Mouse (Mus musculus) megakaryocyte-erythroid progenitor cell, adult 5-6 weeks (primary cell): ENCODE results near the gene Ncmap. TPM values are rescaled to one million over a fixed set of nuclear protein-coding genes. Genes with fewer than 3 reads are reported as not detected.
"Not testable (repeated sequence)": the region's sequence is repeated elsewhere in the genome, so short reads cannot be mapped to it uniquely, and the experiment has no call there.

Experiments used
- ATAC-seq: replicated peaks from 2 replicates; pipeline ENCODE4 v1.8.0; 2016; ENCODE audit warnings: mild to moderate bottlenecking, inconsistent platforms; ENCODE audit not compliant: severe bottlenecking, poor library complexity, low FRiP score, low TSS enrichment
- total RNA-seq, 2 experiments: library from RNA; stranded (forward) in 1 of 2; stranded (reverse) in 1 of 2; fragments of 200-1000, 215-1000 nt in 1 of 2; fragments of >200 nt in 1 of 2; fragmentation: Nextera tagmentation in 1 of 2; gene quantifications; 2 replicates each; pipeline ENCODE4 v1.2.3; 2014 to 2017

The Ncmap gene
- total RNA-seq, 2 experiments from 2014 or later = 0.81 TPM; not detected in 1

DNA sequence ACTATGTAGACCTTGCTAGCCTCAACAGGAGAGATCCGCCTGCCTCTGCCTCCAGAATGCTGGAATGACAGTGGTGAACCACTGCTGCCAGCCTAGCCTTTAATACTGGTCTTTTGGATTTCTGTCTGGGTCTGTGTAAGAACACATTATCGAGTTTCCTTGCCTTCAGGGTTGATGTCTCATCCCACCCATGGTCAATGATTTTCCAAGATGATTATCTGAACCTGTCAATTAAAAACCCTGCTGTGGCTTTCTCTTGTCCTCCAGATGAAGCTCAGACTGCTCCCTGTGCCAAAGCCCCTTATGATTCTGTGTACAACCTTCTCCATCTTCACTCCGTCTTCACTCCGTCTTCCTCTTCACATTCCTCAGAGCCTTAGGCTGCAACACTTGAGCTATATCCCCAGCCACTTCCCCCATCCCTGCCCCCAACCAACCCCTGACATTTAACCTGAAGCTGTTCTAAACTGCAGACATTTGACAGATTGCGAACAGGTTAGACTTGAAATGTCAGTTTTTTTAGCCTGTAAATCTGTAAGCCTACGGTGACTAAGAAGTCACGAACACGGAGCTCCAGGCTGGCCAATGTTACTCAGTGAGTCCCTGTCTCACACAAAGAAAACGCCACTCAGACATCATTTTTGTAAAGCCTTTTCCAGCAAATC, 42.0 kb downstream of the Ncmap start:
- no peak for ATAC-seq

DNA sequence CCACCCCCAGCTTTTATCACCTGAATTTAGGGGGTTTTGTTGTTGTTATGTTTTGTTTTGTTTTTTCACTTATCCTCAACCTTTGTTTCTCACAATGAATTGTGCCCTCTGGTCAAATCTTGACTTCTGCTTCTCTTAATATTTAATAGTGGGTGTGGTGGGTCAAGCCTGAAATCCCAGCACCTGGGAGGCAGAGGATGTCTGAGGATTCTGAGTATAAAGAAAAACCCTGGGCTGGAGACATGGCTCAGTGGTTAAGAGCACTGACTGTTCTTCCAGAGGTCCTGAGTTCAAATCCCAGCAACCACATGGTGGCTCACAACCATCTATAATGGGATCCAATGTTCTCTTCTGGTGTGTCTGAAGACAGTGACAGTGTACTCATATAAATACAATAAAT, 43.3 kb downstream of the Ncmap start:
- ATAC-seq = not testable (repeated sequence)

DNA sequence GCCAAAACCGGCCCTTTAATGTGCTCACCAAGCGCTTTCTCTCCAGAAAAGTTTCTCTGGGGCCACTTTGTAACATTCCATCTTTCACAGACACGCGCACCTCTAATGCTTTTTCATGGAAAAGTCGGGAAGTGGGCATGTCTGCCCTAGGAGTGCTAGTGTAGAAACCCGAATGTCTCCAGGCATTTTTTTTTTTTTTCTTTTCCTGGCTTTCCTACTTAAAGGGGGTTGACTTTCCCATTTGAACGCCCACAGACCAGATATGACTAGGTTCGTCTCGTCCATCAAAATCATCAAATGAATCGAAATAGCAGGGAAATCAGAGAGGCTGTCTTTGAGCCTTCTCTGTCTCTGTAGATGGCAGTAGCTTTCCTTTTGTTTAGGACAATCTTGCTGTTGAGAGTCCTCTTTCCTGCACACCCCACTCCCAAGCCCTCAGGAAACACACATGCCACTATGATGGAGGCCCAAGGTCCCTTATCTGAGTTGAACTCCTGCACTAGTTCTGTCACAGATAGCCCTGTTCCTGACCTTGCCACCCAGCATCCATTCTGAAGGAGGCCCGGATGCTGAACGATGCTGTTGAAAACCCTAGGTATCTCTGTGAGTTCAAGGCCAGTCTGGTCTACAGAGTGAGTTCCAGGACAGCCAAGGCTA, 44.1 kb downstream of the Ncmap start:
- peak; percentile 53 for ATAC-seq

DNA sequence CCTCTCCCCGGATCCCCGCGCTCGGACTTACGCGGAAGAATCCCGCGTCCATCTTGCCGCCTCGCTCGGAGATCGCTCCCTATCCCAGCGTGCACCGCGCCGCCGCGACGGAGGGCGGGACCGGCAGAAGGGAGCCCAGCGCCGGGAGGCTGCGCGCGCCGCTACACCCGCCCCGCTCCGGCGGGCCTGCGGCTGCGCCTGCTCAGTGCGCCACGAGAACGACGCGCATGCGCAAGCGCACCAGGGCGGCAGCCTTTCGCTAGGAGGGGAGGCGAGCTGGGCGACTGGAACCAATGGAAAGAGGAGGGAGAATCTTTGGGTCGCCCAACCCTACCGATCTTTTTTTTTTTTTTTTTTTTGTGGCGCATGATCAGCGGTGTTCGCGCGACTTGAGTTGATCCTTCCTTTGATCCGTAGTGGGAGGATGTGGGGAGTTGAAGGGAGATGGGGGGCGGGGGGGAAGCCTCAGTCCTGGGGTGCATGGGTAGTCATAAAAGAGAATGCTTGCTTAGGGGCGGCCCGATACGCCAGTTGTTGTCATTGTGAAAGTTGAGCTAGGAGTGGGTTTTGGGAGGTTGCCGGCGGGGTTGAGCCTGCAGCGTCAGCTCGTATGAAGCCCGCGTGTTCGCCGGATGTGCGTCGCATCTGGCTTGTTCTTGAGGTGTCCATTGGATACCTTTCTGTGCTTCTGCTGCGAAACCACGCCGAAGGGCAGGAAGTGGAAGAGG, 44.8 kb downstream of the Ncmap start, which contains the start of gene Srrm1:
Gene Srrm1 (minus strand): TSS at position 256 of the 728 bp plus-strand sequence.
- ATAC-seq = peak; percentile 74

DNA sequence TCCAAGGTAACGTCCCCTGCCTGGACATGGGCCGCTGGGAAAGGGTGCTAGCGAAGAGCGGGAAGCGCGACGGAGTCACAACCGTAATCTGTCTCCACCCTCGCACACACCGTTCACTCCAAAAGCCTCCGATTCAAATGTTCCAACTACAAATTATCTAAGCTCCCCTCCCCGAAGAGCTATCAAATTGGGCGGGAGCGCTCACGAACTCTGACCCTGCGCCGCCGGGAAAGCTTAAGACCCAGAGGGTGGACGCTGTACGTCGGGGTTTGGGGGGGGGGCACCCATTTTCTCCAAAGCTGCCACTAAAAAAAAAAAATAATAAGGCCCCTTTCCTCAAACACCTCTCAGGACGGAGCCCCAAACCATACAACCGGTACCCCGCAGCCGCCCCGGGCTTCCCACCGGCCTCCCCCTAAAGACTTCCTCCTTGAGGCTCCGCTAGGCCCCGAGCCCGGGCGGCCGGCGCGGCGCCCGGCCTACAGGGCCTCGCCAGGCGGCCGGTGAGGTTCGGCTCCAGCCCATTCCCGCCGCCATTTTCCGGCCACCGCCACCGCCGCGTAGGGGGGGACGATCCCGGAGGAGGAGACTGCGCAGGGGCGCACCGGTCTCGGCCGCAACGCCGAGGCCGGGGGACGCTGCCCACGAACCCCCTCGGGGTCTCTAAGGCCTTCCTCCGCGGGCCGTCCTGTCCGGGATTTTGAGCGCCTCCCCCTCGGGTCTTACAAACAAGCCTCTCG, 45.5 kb downstream of the Ncmap start:
- ATAC-seq = peak; percentile 48

DNA sequence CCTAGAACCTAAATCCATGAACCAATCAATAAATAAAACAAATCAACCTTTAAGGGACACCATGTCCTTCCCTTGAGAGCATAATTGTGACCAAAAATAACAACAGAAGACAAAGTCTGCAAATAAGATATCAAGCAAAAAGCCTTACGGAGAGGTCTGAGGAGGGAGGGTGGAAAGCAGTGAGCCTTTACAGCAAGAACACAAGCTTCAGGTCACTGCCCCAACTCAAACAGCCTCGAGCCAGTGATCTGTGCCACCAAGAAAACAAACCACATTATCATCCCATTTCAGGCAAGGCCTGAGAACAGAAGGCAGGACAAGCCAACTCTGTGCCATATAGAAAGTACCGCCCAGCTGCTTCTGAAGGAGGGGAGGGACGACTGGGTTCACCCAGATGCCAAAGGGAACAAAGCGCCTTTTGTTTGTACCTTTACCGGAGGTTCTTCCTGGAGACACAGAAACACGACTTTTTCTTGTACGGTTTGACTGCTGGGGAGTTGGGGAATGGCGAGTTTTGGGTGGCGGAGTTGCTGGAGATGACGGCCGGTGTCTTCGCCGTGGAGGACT, 60.6 kb downstream of the Ncmap start:
- ATAC-seq = no peak

DNA sequence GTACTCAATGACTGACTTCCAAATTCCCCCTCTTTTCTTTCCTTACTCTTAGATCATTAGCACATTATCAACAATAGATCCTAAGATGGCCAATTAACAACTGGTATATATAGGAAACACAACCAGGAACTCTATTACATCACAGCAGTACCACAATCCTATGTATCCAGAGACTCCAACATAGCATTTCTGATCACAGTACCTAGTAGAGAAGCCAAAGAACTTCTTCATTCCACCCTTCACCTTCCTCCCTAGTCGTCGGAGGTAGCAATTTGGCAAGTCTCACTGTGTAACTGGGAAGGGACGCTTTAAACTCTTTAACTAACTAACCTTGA, 62.0 kb downstream of the Ncmap start:
- ATAC-seq = no peak

DNA sequence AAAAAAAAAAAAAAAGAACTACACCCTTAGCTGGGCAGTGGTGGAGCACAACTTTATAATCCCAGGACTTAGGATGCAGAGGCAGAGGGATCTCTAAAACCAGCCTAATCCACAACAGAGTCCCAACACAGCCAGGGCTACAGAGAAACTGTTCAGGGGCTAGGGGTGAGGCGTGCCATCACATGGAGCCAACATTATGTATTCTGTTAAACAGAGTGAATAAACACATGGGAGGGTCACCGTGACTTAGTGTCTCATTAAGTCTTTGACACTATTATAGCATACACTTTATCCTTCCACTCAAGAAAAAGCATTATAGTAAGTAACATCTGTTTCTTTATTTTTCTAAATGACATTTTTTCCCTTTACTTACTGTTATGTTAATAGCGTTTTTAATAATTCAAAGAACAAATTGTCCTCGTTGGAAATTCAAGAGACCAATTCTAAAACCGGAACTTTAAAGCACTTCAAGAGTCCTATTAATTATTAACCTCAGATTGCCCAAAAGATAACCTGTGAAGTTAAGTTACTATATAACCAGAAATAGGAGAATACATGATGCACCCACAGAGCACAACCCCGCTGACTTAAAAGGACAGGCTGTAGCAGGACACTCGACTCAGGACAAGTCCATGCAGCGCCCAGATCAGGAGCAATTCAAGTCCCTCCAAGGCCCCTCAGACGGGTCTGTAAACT, 62.6 kb downstream of the Ncmap start:
- no peak for ATAC-seq

DNA sequence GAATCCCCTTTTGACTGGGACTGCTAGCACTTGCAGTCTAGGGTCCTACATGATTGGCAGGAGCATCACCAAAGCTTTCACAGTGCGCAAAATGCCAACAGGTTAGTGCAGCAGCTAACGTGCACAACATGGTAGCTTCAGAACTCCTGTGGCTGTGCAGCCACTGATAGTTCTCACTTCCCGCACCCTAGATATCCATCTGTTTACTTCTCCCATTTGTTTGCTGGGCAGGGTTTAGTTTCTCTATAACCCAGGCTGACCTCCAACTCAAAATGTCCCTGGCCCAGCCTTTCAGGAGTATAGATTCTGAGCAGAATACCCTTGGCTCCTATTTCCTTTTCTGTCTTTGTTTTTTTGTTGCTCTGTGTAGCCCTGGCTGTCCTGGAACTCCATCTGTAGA, 71.6 kb downstream of the Ncmap start:
- no peak for ATAC-seq

DNA sequence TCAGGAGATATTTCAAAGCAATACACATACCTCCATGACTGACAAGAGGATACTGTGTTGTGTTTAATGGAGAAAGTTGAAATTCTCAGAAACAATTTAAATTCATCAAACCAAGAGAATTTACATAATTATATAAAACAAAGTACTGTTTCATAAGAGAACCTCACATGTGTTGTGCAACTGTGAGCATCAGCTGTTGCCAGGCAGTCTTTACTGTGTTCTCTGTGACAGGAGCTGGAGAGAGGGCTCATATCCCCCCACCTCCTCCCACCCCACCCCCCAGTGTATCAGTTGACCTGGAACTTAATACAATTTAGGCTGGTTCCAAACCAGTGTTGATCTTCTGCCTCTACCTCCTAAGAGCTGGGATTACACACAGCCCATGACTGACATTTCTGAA, 72.0 kb downstream of the Ncmap start:
- ATAC-seq = no peak

DNA sequence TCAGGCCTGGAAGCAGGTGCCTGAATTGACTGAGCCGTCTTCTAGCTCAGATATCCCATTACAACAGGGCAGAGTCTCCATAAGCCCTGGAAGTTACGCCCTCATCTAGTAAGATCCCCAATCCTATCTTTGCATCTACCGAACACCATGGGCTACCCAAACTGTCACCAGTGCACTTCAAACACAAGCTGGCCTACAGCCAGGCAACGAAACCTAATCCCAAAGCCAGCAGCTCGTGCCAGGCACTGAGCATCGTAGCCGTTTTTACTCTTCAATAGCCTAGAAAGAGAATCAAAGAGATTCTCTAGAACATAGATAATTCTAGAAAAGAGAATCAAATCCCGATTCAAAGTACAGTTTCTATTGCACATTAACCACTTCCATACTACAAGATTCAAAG, 75.0 kb downstream of the Ncmap start:
- no peak for ATAC-seq

Other genes starting within 250 kb of the Ncmap start
- 77.8 and 83.9 TPM in 2 replicates for gene Clic4, start 125.4 kb downstream of the Ncmap start, total RNA-seq (2014; fragmentation: Nextera tagmentation)
- gene Clic4, start 125.4 kb downstream of the Ncmap start, total RNA-seq (2017) = 79.0 and 86.0 TPM in 2 replicates
- gene Srrm1, start 44.9 kb downstream of the Ncmap start, total RNA-seq (2014; fragmentation: Nextera tagmentation) = 346 and 399 TPM in 2 replicates
- gene Srrm1, start 44.9 kb downstream of the Ncmap start, total RNA-seq (2017) = 181 and 189 TPM in 2 replicates
- gene Rcan3, start 35.6 kb upstream of the Ncmap start, total RNA-seq (2014; fragmentation: Nextera tagmentation) = 9.2 and 10.6 TPM in 2 replicates
- 8.6 and 9.3 TPM in 2 replicates for gene Rcan3, start 35.6 kb upstream of the Ncmap start, total RNA-seq (2017)
- gene Stpg1, start 96.6 kb upstream of the Ncmap start, total RNA-seq (2014; fragmentation: Nextera tagmentation) = not detected in 2 replicates
- gene Stpg1, start 96.6 kb upstream of the Ncmap start, total RNA-seq (2017) = not detected in 2 replicates
- 14.5 and 19.2 TPM in 2 replicates for gene Nipal3, start 96.8 kb upstream of the Ncmap start, total RNA-seq (2014; fragmentation: Nextera tagmentation)
- gene Nipal3, start 96.8 kb upstream of the Ncmap start, total RNA-seq (2017) = 17.0 and 32.2 TPM in 2 replicates
- not detected in 2 replicates for gene Grhl3, start 175.4 kb upstream of the Ncmap start, total RNA-seq (2014; fragmentation: Nextera tagmentation)
- not detected in 2 replicates for gene Grhl3, start 175.4 kb upstream of the Ncmap start, total RNA-seq (2017)